Mouse (Mus musculus): ENCODE measurements at regions not wholly inside any gene's neighbourhood (a gene's known extent, or its start where the extent isn't known, plus 50 kb on each side); places are given as distances from the start of the nearest gene placed in this dataset.

DNA sequence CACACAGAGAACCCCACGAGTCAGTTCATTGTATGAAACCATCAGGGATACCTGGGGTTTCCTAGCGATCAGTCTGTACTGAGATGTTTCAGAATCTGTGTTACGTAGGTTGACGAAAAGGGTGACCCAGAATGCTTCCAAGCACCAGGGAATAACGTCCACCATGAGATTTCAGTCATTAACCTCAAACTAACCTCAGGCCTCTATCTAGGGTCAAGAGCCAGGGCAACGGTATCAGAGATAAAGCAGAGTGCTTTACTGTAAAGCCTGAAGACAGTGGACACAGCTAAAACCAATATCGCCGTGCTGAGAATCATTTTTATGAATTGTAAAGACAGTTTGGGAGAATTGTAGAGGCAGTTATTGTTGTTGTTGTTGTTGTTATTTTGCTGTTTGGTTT lies 52.9 kb upstream of the Errfi1 start:
- Histone ChIP-seq H3K27ac (peak overlapping the region; percentile 90), H3K4me3 (no peak overlapping the region)
- no peak for TF ChIP-seq CTCF (IDR thresholded peaks at IDR 0.05)
- intact Hi-C loops (cut with DNase I) = no loop called here
- DNase-seq = no peak

DNA sequence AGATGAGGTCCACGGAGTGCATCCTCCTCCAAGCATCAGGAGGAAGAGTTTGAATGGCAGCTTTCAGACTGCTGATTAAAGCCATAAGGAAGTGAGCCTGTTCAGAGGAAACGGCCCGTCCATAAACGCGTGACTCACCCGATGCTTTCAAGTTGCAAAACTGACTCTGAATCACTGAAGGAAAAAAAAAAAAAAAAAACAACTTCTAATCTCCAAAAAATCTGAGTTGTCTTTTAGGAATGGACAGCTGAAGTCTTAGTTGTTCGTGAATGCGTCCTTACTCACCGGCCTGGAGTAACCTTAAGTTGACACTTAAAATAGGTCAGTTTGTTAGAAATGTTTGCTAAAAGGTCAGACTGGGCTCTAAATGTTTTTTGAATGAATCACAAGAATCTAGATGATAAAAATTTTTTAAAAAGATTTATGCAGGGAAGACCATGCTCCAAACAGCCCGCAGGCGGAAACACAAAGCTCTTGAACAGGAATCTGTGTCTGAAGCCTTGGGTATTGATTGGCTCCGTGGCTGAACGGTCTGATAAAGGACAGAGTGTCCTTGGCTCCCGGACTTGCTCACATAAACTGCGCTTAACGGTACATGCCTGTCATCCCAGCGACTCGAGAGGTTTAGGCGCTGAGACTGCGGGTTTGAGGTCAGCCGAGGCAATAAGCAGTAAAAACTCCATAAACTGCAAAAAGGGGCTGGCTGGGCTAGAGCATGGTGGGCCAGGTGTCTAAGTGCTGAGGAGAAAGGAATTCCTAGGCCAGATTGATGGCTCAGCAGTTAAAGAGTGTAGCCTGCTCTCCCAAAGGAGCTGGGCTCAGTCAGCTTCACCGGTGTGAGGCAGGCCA lies 53.9 kb upstream of the Errfi1 start:
- H3K27ac ChIP-seq = peak overlapping the region; percentile 90
- H3K4me3 ChIP-seq = peak overlapping the region; percentile 38; the same call in 1 of the 2 replicates
- DNase-seq = peak; percentile 59
- intact Hi-C loops (cut with DNase I) = no loop called here
- no peak for TF ChIP-seq CTCF (IDR thresholded peaks at IDR 0.05)

DNA sequence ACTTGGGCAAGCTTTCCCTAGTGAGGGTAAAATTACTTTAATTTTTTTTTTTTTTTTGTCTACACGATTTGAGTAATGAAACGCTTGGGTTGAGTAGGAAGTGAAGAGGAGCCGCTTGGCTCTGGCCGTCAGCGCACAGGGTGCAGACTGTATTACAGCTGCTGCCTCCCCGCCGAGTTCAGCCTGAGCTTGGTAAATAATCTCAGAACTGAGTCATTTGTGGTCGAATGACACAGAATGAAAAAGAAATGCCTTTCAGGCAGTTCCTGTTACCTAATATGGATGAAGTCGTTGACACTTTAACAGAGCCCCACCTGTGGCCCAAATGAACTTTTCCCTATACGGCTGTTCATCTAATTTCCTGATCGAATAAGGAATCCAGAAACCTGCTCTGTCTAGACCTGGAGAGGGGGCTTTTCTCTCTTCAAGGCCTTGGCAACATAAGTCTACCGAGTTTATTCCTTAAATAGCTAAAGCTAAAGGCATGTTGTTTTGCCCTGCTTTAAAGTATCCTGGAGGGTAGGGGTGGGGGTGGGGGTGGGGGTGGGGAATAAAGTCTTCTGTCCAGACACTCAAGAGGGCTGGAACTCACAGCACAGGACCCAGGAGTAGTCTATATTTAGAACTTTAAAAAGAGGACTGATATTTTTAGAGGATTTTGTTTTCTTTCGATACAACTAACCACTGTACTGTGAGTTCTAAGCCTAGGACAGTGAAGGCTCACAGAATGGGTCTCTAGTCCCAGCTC lies 54.8 kb upstream of the Errfi1 start:
- Histone ChIP-seq H3K27ac (peak overlapping the region; percentile 90), H3K4me3 (peak overlapping the region; percentile 38)
- TF ChIP-seq CTCF (IDR thresholded peaks at IDR 0.05) = no peak
- peak; percentile 75 for DNase-seq
- intact Hi-C loops (cut with DNase I) = no loop called here

DNA sequence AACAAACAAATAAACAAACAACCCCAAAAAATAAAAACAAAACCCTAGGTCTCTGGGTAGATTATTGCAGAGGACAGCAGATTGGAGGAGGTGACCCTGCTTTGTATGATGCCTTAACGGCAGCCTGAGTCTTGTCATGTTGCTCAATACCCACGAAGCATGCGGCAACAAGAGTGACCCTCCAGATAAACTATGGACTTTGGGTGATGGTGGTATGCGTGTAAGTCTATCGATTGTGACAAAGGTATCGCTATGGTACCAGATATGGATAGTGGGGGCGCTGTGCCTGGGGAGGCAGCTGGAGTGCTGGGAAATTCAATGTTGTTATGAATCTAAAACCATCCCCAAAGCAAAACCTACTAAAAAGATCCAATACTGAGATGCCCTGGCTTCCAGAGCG lies 55.4 kb upstream of the Errfi1 start:
- intact Hi-C loops (cut with DNase I) = no loop called here
- TF ChIP-seq CTCF (IDR thresholded peaks at IDR 0.05) = no peak
- no peak for DNase-seq
- Histone ChIP-seq H3K4me3 (peak overlapping the region; percentile 38; the same call in 1 of the 2 replicates), H3K27ac (peak overlapping the region; percentile 90)

DNA sequence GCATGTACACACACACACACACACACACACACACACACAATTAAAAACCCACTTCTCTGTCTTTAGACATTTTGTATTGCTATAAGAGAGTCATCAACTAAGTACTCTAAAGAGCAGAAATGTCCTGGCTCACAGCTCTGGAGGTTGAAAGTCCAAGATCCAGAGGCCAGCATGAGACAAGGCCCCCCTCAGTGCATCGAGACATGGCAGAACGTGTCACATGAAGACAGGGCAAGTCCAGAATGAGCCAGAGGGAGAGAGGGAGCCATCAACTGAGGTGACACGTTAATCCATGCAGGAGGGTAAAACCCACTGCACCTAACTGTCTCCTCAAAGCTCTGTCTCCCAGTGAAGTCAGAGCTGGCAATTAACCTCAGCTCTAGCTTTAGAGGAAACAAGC lies 56.7 kb upstream of the Errfi1 start:
- no peak for TF ChIP-seq CTCF (IDR thresholded peaks at IDR 0.05)

DNA sequence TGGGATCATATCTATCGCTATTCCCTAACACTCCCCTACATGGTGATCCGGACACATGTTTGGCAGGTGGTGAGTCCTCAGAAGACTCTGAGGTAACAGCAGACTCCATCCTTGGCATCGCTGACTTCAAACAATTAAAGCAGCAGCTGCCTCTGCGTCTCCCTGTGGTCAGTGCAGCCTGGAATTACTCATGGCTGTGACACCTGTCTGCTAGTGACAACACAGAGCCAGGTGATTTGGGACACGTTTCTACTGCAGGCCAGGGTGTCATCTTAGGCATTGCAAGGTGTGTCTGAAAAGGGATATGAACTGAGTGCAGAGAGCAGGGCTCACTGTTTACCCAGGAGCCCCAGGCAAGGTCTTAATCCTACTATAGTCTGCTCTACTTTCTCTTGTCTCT lies 58.8 kb upstream of the Errfi1 start:
- TF ChIP-seq CTCF (IDR thresholded peaks at IDR 0.05) = no peak
- intact Hi-C loops (cut with DNase I) = no loop called here
- H3K27ac ChIP-seq = peak overlapping the region; percentile 77

More for the DNA sequence above, 56.7 kb upstream of the Errfi1 start:
- Histone ChIP-seq H3K4me3 (no peak overlapping the region), H3K27ac (peak overlapping the region; percentile 90; the same call in 1 of the 2 replicates)
- DNase-seq = no peak
- intact Hi-C loops (cut with DNase I) = no loop called here

DNA sequence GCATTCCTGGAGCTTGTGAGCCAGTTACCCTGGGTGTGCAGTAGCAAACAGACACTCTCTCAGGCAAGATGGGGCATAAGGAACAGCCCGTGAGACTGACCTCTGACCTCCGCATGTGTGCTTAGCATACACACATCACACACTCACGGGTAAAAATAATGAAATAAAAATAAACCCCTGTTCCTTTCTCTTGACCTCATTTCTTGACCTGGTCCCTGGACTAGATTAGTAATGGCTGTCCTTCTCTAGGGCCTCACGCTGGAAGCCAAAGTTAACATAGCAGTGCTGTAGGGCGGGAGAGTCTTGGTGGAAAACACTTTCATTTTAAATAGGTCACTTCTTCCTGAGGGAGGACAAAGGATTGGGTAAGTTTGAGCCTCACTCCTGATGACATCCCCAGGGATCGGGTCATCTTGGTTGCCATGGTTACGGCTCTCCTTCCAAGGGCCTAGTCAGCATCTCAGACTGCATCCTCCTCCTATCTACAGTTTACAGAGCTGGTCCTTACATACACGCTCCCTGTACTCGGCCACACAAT lies 59.4 kb upstream of the Errfi1 start:
- Histone ChIP-seq H3K27ac (peak overlapping the region; percentile 77), H3K4me3 (no peak overlapping the region)
- intact Hi-C loops (cut with DNase I) = no loop called here
- peak; percentile 62 for DNase-seq
- no peak for TF ChIP-seq CTCF (IDR thresholded peaks at IDR 0.05)

More for the DNA sequence above, 58.8 kb upstream of the Errfi1 start:
- H3K4me3 ChIP-seq = no peak overlapping the region
- no peak for DNase-seq

DNA sequence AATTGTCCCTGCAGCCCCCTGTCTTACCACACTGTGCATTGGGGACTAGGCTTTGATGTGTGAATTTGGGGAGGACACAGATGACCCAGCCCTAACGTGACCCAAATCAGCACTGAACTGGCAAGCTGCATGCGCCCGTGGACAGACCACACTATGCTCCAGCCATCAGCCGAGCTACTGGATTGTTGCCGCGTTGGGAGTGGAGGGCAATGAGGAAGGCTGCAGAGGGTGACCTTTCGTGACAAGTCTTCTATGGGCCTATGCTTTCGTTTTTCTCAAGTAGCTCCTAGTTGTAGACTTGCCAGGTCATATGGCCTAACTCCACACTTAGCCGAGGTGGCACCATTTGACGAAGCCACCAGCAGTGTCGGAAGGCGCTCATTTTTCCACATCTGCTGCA lies 60.6 kb upstream of the Errfi1 start:
- TF ChIP-seq CTCF (IDR thresholded peaks at IDR 0.05) = no peak
- DNase-seq = no peak
- Histone ChIP-seq H3K4me3 (no peak overlapping the region), H3K27ac (peak overlapping the region; percentile 77; the same call in 1 of the 2 replicates)
- intact Hi-C loops (cut with DNase I) = no loop called here

DNA sequence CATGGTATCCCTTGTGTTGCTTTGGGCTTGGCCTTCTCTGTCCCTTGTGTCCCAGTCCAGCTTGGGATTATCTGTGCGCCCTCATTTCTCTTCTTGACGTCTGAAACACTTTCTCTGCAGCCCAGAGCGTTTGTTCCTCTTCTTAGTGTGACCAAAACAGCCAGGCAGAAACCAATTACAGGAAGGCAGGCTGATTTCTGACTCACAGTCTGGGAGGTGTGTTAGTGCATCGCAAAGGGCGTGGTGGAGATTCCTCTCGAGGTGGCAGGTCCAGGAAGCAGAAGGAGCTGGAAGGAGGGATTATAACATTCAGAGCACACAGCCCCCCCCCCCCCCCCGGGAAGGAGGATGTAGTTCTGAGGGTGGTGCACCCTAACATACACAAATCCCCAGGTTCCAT lies 64.6 kb upstream of the Errfi1 start:
- Histone ChIP-seq H3K4me3 (no peak overlapping the region), H3K27ac (peak overlapping the region; percentile 48)
- intact Hi-C loops (cut with DNase I) = no loop called here
- no peak for TF ChIP-seq CTCF (IDR thresholded peaks at IDR 0.05)
- DNase-seq = no peak

DNA sequence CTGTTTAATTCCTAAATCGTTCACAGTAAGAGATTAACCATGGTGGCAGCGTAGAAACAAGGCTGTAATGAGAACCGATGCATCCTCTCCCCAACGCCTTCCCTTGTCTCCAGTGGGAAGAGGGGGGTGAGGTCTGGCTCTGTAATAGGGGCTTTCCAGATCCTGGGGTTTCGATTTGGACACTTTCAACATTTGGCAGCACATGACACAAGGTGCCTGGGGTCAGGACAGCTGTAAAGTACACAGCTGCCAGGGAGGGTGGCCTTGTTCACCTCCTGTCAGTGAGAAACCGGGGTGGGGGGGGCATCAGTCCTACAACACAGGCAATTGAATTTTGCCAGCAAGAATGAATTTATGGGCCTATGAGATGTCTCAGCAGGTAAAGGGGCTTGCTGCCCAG lies 66.6 kb upstream of the Errfi1 start:
- no peak for DNase-seq

DNA sequence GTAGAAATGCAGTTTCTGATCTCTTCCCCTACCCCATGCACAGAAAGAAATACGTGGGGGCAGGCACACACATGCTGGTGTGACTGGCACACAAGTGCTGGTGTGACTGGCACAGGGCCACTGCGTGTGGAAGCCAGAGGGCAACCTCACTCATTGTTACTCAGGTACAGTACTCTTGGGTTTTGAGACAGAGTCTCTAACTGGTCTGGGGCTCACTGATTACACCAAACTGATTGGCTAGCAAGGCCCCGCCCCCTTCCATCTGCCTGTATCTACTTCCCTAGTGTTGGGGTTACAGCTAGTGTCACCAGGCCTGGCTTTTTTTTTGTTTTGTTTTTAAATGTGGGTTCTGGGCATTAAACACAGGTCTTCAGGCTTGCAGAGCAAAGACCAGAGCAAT lies 67.1 kb upstream of the Errfi1 start:
- Histone ChIP-seq H3K27ac (peak overlapping the region; percentile 87), H3K4me3 (no peak overlapping the region)
- intact Hi-C loops (cut with DNase I) = no loop called here
- peak; percentile 26 for DNase-seq
- TF ChIP-seq CTCF (IDR thresholded peaks at IDR 0.05) = no peak

More for the DNA sequence above, 66.6 kb upstream of the Errfi1 start:
- H3K4me3 ChIP-seq = no peak overlapping the region
- no peak for TF ChIP-seq CTCF (IDR thresholded peaks at IDR 0.05)
- peak overlapping the region; percentile 87 for H3K27ac ChIP-seq
- intact Hi-C loops (cut with DNase I) = no loop called here

DNA sequence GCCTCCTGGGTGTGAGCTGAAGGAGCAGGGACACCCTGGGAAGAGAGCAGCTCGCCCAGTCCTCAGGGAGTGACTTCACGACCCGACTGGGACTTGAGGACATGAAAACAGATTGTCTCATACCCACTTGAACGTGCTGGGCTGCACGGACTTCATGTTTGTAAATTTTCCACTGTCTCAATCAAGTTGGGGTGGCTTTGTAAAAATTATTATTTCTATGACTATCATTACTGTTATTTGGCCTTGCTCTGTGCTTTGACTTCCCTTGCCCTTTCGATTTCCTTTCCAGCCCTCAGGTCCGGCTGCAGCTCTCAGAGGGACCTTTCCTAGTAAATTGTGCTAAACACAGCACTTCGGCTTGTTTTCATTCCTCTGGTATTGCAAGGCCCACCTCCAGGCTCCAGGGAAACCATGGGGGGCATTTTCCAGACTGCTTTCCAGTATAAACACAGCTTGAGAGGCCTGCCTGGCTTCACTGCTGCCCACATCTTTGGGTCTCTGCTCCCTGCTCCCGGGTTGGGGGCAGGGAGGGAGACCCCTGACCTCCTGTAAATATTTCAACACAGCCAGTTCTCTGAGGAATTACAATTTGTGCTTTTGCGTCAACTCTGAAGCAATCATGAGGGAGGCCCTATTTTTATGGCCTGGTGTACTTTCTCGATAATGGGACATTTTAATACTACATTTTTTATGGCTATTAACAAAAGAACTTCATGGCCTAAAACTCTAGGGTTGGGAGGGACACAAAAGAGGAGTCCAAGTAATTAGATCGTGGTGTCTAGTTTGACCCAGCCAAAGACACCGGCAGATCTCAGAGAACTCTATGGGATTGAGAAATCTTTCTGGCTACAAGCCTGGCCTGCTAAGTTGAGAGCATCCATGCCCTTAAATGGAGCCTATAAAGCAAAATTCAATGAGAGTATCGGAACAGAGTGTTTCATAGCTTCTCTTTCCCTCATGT lies 68.9 kb upstream of the Errfi1 start:
- DNase-seq = peak; percentile 77
- no peak overlapping the region for H3K4me3 ChIP-seq
- intact Hi-C loops (cut with DNase I) = loop anchor here (5.0 kb wide), 1 partner anchor 68 kb away; the partner anchor contains the start of gene Errfi1
- peak overlapping the region; percentile 87 for H3K27ac ChIP-seq
- no peak for TF ChIP-seq CTCF (IDR thresholded peaks at IDR 0.05)

All from gastrocnemius, adult 2 months (tissue).